Mouse (Mus musculus): ENCODE measurements around the gene Cpz. TPM values are rescaled to one million over a fixed set of nuclear protein-coding genes. Genes with fewer than 3 reads are reported as not detected.

The Cpz gene
- polyA plus RNA-seq, 1 experiment from 2014 or later: 0.88 TPM

DNA sequence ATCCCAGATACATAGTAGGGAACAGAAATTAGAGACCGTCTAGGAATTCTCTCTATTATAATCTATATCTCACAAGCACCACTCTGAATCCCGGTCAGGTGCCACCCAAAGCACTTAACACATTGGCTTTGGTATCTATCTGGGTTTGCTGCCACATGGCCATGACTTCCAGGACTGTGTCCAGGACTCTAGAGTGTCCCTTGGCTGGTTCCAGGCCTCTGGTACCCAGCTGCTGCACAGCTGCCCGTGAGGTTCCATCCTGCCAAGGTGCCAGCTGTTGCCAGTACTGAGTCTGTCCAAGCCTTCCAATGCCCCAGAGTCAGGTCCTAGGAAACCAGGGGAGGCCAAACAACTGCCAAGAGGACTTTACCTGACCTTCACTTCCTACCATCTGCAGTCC is 12.5 kb upstream of the Cpz start:
- H3K27ac ChIP-seq (ENCODE audit: low read depth, low read length): no peak overlapping the region
- H3K9me3 ChIP-seq (replicated peaks; ENCODE audit: control insufficient read depth, low read length): no peaks in the 10 kb centered on the region
- H3K4me2 ChIP-seq (ENCODE audit: low read length): no peak overlapping the region
- H3K4me1 ChIP-seq (ENCODE audit: control insufficient read depth, insufficient read depth, low read length): no peaks in the 10 kb centered on the region
- H3K27me3 ChIP-seq (replicated peaks; ENCODE audit: control insufficient read depth, insufficient read depth, low read length): no peaks in the 10 kb centered on the region
- 86% methylated on average over 3 of the region's 3 CpGs for WGBS
- H3K9ac ChIP-seq (ENCODE audit: low read length): no peak overlapping the region
- no peaks in the 10 kb centered on the region for H3K36me3 ChIP-seq (ENCODE audit: control insufficient read depth, insufficient read depth, low read length)
- H3K4me3 ChIP-seq (ENCODE audit: low read depth, low read length): no peak overlapping the region
- no peak for ATAC-seq
- DNase-seq (ENCODE audit: low spot score): no peak

DNA sequence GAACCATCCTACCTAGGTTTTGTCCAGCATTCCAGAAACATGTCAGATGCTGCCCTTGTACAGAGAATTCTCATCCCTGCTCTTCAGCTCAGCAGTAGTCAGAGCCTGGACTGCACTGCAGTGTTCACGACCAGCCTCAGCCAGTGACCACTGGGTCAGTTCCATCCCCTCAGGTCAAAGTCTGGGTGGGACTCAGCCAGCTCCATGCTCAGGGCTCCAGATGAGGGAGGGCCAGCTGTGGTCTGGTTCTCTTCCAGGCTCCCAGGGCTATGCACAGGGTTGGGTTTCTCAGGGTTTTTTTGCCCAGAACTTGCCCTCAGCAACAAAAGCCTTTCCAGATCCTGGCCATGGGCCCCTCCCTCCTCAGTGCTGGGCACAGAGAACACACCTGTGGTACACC is 12.0 kb upstream of the Cpz start:
- no peaks in the 10 kb centered on the region for H3K9me3 ChIP-seq (replicated peaks; ENCODE audit: control insufficient read depth, low read length)
- H3K27ac ChIP-seq (ENCODE audit: low read depth, low read length): no peak overlapping the region
- no peaks in the 10 kb centered on the region for H3K27me3 ChIP-seq (replicated peaks; ENCODE audit: control insufficient read depth, insufficient read depth, low read length)
- no peaks in the 10 kb centered on the region for H3K36me3 ChIP-seq (ENCODE audit: control insufficient read depth, insufficient read depth, low read length)
- no peak overlapping the region for H3K4me2 ChIP-seq (ENCODE audit: low read length)
- no peak for ATAC-seq
- no peak for DNase-seq (ENCODE audit: low spot score)
- WGBS: 67% methylated on average over 1 of the region's 1 CpGs
- H3K4me3 ChIP-seq (ENCODE audit: low read depth, low read length): no peak overlapping the region
- no peaks in the 10 kb centered on the region for H3K4me1 ChIP-seq (ENCODE audit: control insufficient read depth, insufficient read depth, low read length)
- no peak overlapping the region for H3K9ac ChIP-seq (ENCODE audit: low read length)

DNA sequence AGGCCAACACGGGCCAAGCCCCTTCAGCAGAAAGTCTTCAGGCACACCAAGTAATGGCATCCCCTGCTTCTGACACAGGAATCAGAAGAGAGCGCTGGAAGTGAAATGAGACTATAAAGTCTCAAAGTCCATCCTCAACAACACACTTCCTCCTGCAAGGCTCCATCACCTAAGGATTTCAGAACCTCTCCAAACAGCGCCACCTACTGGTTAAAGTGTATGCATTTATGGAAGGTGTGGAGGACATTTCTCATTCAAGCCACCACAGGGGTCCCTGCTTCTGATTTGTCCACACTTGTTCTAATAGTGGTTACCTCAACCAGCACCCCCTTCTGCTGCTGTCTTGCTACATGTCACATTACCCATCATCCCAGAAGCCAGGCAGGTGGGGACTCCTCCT is 10.8 kb upstream of the Cpz start:
- ATAC-seq (no peak), DNase-seq (ENCODE audit: low spot score) (peak; percentile 16)

DNA sequence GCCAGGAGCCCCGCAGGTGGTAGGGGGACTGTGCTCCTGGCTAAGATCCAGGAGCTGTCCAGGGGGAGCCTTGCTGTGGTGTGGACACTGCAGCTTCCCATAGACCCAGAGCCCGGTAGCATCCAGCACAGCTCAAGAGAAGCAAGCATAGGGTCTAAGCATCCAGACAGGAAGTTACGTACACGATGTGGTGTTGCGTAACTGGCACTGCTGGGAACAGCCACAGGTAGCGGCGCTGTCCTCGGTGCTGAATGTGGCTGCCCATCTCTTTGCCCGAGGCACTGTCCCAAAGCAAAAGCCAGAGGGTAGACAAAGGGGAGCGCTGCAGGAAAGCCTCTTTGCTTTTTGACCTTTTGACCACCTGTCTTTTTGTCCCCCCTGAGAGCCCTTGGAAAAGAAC is 6.1 kb upstream of the Cpz start:
- 14% methylated on average over 10 of the region's 10 CpGs for WGBS
- Histone ChIP-seq H3K4me1 (ENCODE audit: control insufficient read depth, insufficient read depth, low read length) (no peaks in the 10 kb centered on the region), H3K9me3 (replicated peaks; ENCODE audit: control insufficient read depth, low read length) (no peaks in the 10 kb centered on the region), H3K27ac (ENCODE audit: low read depth, low read length) (no peak overlapping the region), H3K9ac (ENCODE audit: low read length) (no peak overlapping the region), H3K4me3 (ENCODE audit: low read depth, low read length) (no peak overlapping the region), H3K27me3 (replicated peaks; ENCODE audit: control insufficient read depth, insufficient read depth, low read length) (no peaks in the 10 kb centered on the region), H3K36me3 (ENCODE audit: control insufficient read depth, insufficient read depth, low read length) (no peaks in the 10 kb centered on the region), H3K4me2 (ENCODE audit: low read length) (no peak overlapping the region)
- no peak for ATAC-seq
- peak; percentile 7 for DNase-seq (ENCODE audit: low spot score)

More for the DNA sequence above, 10.8 kb upstream of the Cpz start:
- Histone ChIP-seq H3K4me2 (ENCODE audit: low read length) (no peak overlapping the region), H3K4me3 (ENCODE audit: low read depth, low read length) (no peak overlapping the region), H3K36me3 (ENCODE audit: control insufficient read depth, insufficient read depth, low read length) (no peaks in the 10 kb centered on the region), H3K27me3 (replicated peaks; ENCODE audit: control insufficient read depth, insufficient read depth, low read length) (no peaks in the 10 kb centered on the region), H3K9me3 (replicated peaks; ENCODE audit: control insufficient read depth, low read length) (no peaks in the 10 kb centered on the region), H3K4me1 (ENCODE audit: control insufficient read depth, insufficient read depth, low read length) (no peaks in the 10 kb centered on the region), H3K27ac (ENCODE audit: low read depth, low read length) (no peak overlapping the region), H3K9ac (ENCODE audit: low read length) (no peak overlapping the region)
- 69% methylated on average over 3 of the region's 3 CpGs for WGBS

DNA sequence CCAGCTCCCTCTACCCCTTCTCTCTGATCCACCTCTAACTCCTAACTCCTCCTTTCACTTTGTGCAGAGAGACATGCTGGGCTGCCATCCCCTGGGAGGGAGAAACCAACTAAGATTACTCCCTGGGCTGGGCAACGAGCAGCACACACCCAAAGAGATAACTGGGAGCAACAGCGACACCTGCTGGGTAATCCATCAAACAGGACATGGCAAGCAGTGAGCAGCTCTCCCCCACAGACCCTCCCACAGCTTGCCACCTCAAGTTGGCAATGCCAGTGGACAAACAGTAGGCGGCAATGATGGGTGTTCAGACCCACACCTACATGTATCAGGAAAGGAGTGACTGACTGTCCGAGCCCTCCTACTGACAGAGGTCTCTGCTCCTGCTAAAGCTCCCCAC is 4.9 kb upstream of the Cpz start:
- no peak overlapping the region for H3K4me2 ChIP-seq (ENCODE audit: low read length)
- H3K27ac ChIP-seq (ENCODE audit: low read depth, low read length): no peak overlapping the region
- 17% methylated on average over 4 of the region's 4 CpGs for WGBS
- ATAC-seq (0 out of 2 replicates have a peak, but pooled peaks have one; percentile 44), DNase-seq (ENCODE audit: low spot score) (peak; percentile 78)
- no peaks in the 10 kb centered on the region for H3K9me3 ChIP-seq (replicated peaks; ENCODE audit: control insufficient read depth, low read length)
- H3K4me1 ChIP-seq (ENCODE audit: control insufficient read depth, insufficient read depth, low read length): peaks cover 6% of the 10 kb centered on the region
- H3K9ac ChIP-seq (ENCODE audit: low read length): no peak overlapping the region
- H3K4me3 ChIP-seq (ENCODE audit: low read depth, low read length): no peak overlapping the region
- H3K36me3 ChIP-seq (ENCODE audit: control insufficient read depth, insufficient read depth, low read length): no peaks in the 10 kb centered on the region
- no peaks in the 10 kb centered on the region for H3K27me3 ChIP-seq (replicated peaks; ENCODE audit: control insufficient read depth, insufficient read depth, low read length)

- no peak overlapping the region for H3K27ac ChIP-seq (ENCODE audit: low read depth, low read length)
- 83% methylated on average over 2 of the region's 2 CpGs for WGBS
- no peaks in the 10 kb centered on the region for H3K9me3 ChIP-seq (replicated peaks; ENCODE audit: control insufficient read depth, low read length)
- no peak overlapping the region for H3K9ac ChIP-seq (ENCODE audit: low read length)
- no peak overlapping the region for H3K4me2 ChIP-seq (ENCODE audit: low read length)
- no peaks in the 10 kb centered on the region for H3K36me3 ChIP-seq (ENCODE audit: control insufficient read depth, insufficient read depth, low read length)
- peaks cover 11% of the 10 kb centered on the region for H3K4me1 ChIP-seq (ENCODE audit: control insufficient read depth, insufficient read depth, low read length)
- H3K27me3 ChIP-seq (replicated peaks; ENCODE audit: control insufficient read depth, insufficient read depth, low read length): peaks cover 8% of the 10 kb centered on the region
- no peak overlapping the region for H3K4me3 ChIP-seq (ENCODE audit: low read depth, low read length)
- DNase-seq (ENCODE audit: low spot score) (no peak), ATAC-seq (no peak)
These were observed 1.1 kb downstream of the Cpz start for GRCm38 (mm10) chr5:35524381-35524780.

DNA sequence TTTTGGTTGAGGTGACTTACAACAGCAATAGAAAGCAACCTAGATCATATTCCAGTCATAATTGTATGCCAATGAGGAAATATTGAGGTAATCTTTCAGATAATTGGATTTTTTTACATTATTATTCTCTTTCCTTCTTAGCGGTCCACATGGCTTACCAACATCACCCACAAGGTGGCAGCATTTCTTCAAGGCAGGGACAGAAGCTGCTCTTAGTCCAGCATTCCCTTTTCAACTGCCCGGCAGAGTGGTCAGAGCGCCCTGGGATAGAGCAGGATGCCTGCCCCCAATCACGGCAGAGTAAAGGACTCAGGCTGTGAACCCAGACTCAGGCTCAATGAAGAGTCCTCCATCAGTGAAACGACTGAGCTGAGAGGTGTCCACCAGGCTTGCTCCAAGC is 1.8 kb downstream of the Cpz start:
- under 1% methylated on average over 5 of the region's 5 CpGs for WGBS
- Histone ChIP-seq H3K4me2 (ENCODE audit: low read length) (no peak overlapping the region), H3K27me3 (replicated peaks; ENCODE audit: control insufficient read depth, insufficient read depth, low read length) (peaks cover 8% of the 10 kb centered on the region), H3K4me3 (ENCODE audit: low read depth, low read length) (no peak overlapping the region), H3K9ac (ENCODE audit: low read length) (no peak overlapping the region), H3K4me1 (ENCODE audit: control insufficient read depth, insufficient read depth, low read length) (peaks cover 11% of the 10 kb centered on the region), H3K9me3 (replicated peaks; ENCODE audit: control insufficient read depth, low read length) (no peaks in the 10 kb centered on the region), H3K27ac (ENCODE audit: low read depth, low read length) (no peak overlapping the region), H3K36me3 (ENCODE audit: control insufficient read depth, insufficient read depth, low read length) (no peaks in the 10 kb centered on the region)
- DNase-seq (ENCODE audit: low spot score): peak; percentile 74
- peak; percentile 62 for ATAC-seq

DNA sequence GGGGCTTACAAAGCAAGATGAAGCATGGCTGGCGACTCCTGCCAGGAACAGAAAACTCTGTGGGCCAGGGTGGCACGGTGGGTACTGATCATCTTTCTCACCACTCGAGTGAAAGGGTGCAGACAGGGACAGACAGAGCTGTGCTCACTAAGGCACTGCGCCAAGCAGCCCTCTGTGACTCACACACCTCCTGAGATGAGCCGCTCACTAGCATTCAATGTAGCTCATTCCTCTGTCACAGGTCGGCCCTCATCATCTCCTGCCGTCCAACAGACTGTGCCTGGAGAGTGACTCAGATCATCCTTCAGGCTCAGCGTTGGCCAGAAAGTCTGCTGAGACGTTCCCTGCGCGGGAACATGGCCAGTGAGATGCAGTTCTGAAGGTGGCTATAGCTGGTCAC is 8.7 kb downstream of the Cpz start:
- WGBS: 87% methylated on average over 11 of the region's 11 CpGs
- Histone ChIP-seq H3K27me3 (replicated peaks; ENCODE audit: control insufficient read depth, insufficient read depth, low read length) (no peaks in the 10 kb centered on the region), H3K9ac (ENCODE audit: low read length) (no peak overlapping the region), H3K4me2 (ENCODE audit: low read length) (no peak overlapping the region), H3K36me3 (ENCODE audit: control insufficient read depth, insufficient read depth, low read length) (no peaks in the 10 kb centered on the region), H3K9me3 (replicated peaks; ENCODE audit: control insufficient read depth, low read length) (no peaks in the 10 kb centered on the region), H3K27ac (ENCODE audit: low read depth, low read length) (no peak overlapping the region), H3K4me1 (ENCODE audit: control insufficient read depth, insufficient read depth, low read length) (no peaks in the 10 kb centered on the region), H3K4me3 (ENCODE audit: low read depth, low read length) (no peak overlapping the region)
- no peak for ATAC-seq
- no peak for DNase-seq (ENCODE audit: low spot score)

DNA sequence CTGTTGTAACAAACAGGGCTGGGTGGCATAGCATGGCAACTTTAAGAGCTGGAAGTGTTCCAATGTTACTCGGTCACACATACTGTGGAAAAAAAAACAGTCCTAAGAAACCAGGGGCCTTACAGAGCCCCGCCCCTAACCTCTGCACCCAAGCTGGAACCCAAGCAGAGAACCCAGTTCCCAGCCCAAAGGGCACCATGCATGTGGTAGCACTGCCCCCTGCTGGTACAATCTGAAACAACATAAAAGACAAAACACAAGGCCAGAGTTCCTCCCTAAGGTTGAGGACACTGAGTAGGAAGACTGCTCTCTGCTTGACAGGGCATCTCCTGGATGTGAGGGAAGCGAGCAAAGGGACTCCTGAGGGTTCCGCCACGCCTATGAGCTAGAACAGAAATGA is 14.9 kb downstream of the Cpz start:
- ATAC-seq: peak; percentile 46; the same call in 1 of the 2 replicates
- peak; percentile 82 for DNase-seq (ENCODE audit: low spot score)
- no peaks in the 10 kb centered on the region for H3K36me3 ChIP-seq (ENCODE audit: control insufficient read depth, insufficient read depth, low read length)
- no peaks in the 10 kb centered on the region for H3K4me1 ChIP-seq (ENCODE audit: control insufficient read depth, insufficient read depth, low read length)
- H3K27me3 ChIP-seq (replicated peaks; ENCODE audit: control insufficient read depth, insufficient read depth, low read length): no peaks in the 10 kb centered on the region
- H3K4me3 ChIP-seq (ENCODE audit: low read depth, low read length): no peak overlapping the region
- WGBS: 20% methylated on average over 5 of the region's 5 CpGs
- H3K9me3 ChIP-seq (replicated peaks; ENCODE audit: control insufficient read depth, low read length): no peaks in the 10 kb centered on the region
- H3K9ac ChIP-seq (ENCODE audit: low read length): no peak overlapping the region
- no peak overlapping the region for H3K4me2 ChIP-seq (ENCODE audit: low read length)
- no peak overlapping the region for H3K27ac ChIP-seq (ENCODE audit: low read depth, low read length)

Data from forebrain, embryonic 14.5 days (tissue).